Mouse (Mus musculus): ENCODE measurements around the gene Grm8.
"Not testable (repeated sequence)": the region's sequence is repeated elsewhere in the genome, so short reads cannot be mapped to it uniquely, and the experiment has no call there.

Grm8 gene

GRCm38 (mm10) chr6:27836159-27836558 lies 298.8 kb downstream of the Grm8 start:
- DNase-seq, result no peak

GRCm38 (mm10) chr6:27819735-27820134 lies 315.2 kb downstream of the Grm8 start:
- DNase-seq, result not testable (repeated sequence)

- DNase-seq, result peak in 1 of 2 experiments; percentile 2
These were observed 322.2 kb downstream of the Grm8 start for GRCm38 (mm10) chr6:27812789-27813188.

GRCm38 (mm10) chr6:27809996-27810395 lies 325.0 kb downstream of the Grm8 start:
- DNase-seq, result no peak

GRCm38 (mm10) chr6:27806741-27807140 lies 328.2 kb downstream of the Grm8 start:
- no peak for DNase-seq

- no peak for DNase-seq
These were observed 334.0 kb downstream of the Grm8 start for GRCm38 (mm10) chr6:27800881-27801572.

GRCm38 (mm10) chr6:27798735-27799134 lies 336.2 kb downstream of the Grm8 start:
- no peak for DNase-seq

GRCm38 (mm10) chr6:27789566-27789965 lies 345.4 kb downstream of the Grm8 start:
- no peak for DNase-seq

GRCm38 (mm10) chr6:27789151-27789550 lies 345.8 kb downstream of the Grm8 start:
- DNase-seq, result no peak

- no peak for DNase-seq
These were observed 352.7 kb downstream of the Grm8 start for GRCm38 (mm10) chr6:27782251-27782650.

- DNase-seq, result no peak
These were observed 353.6 kb downstream of the Grm8 start for GRCm38 (mm10) chr6:27781371-27781770.

GRCm38 (mm10) chr6:27775646-27776271 lies 359.2 kb downstream of the Grm8 start:
- no peak for DNase-seq

- no peak for DNase-seq
These were observed 372.9 kb downstream of the Grm8 start for GRCm38 (mm10) chr6:27762061-27762460.

- DNase-seq, result no peak
These were observed 381.6 kb downstream of the Grm8 start for GRCm38 (mm10) chr6:27753290-27753829.

GRCm38 (mm10) chr6:27746493-27746892 lies 388.5 kb downstream of the Grm8 start:
- DNase-seq, result no peak

- DNase-seq, result no peak
These were observed 389.1 kb downstream of the Grm8 start for GRCm38 (mm10) chr6:27745693-27746451.

GRCm38 (mm10) chr6:27689382-27689781 lies 445.6 kb downstream of the Grm8 start:
- DNase-seq, result no peak

GRCm38 (mm10) chr6:27661747-27662435 lies 473.1 kb downstream of the Grm8 start:
- no peak for DNase-seq

GRCm38 (mm10) chr6:27657520-27657919 lies 477.5 kb downstream of the Grm8 start:
- DNase-seq, result peak; percentile 29 to 64

GRCm38 (mm10) chr6:27646503-27646902 lies 488.5 kb downstream of the Grm8 start:
- DNase-seq, result no peak

- DNase-seq, result no peak
These were observed 489.9 kb downstream of the Grm8 start for GRCm38 (mm10) chr6:27645054-27645453.

- DNase-seq, result peak in 1 of 2 experiments; percentile 1
These were observed 499.1 kb downstream of the Grm8 start for GRCm38 (mm10) chr6:27635898-27636297.

- no peak for DNase-seq
These were observed 517.5 kb downstream of the Grm8 start for GRCm38 (mm10) chr6:27617472-27617871.

Measured in kidney, postnatal 36 days (tissue).